Mouse (Mus musculus) intestine, postnatal 0 days (tissue): ENCODE data around the gene Slc45a1. TPM values are rescaled to one million over a fixed set of nuclear protein-coding genes. Genes with fewer than 3 reads are reported as not detected.

Experiments
- ATAC-seq: fragments of 200-750 bp; cut with Nextera tagmentation; 2 replicates; pipeline ENCODE4 v1.8.0; 2017; ENCODE audit warnings: mild to moderate bottlenecking, moderate TSS enrichment, moderate library complexity
- H3K27ac ChIP-seq: fragments of 300-500 bp; sonication (generic); 2 replicates; pipeline ENCODE4 v1.5.1; 2014; ENCODE audit warnings: mild to moderate bottlenecking, low read depth, low read length, moderate library complexity
- H3K27me3 ChIP-seq: fragments of 300-500 bp; sonication (generic); replicated peaks from 2 replicates; pipeline ENCODE4 v1.6.1; 2014; ENCODE audit warnings: low read length, mixed read lengths; ENCODE audit not compliant: control insufficient read depth, insufficient read depth
- H3K36me3 ChIP-seq: fragments of 300-500 bp; sonication (generic); 2 replicates; pipeline ENCODE4 v1.6.1; 2014; ENCODE audit warnings: mild to moderate bottlenecking, moderate library complexity; ENCODE audit not compliant: control insufficient read depth, insufficient read depth
- H3K4me1 ChIP-seq: fragments of 300-500 bp; sonication (generic); replicated peaks from 2 replicates; pipeline ENCODE4 v1.6.1; 2014; ENCODE audit warnings: antibody characterized with exemption, low read length, mixed read lengths; ENCODE audit not compliant: control insufficient read depth, insufficient read depth
- H3K4me2 ChIP-seq: fragments of 300-500 bp; sonication (generic); replicated peaks from 2 replicates; pipeline ENCODE4 v1.6.1; 2014; ENCODE audit warnings: low read depth, mild to moderate bottlenecking, moderate library complexity
- H3K4me3 ChIP-seq: fragments of 300-500 bp; sonication (generic); 2 replicates; pipeline ENCODE4 v1.5.1; 2014; ENCODE audit warnings: low read depth, low read length
- H3K9ac ChIP-seq: fragments of 300-500 bp; sonication (generic); 2 replicates; pipeline ENCODE4 v1.6.1; 2014; ENCODE audit warnings: mild to moderate bottlenecking, low read depth, low read length
- H3K9me3 ChIP-seq: fragments of 300-500 bp; sonication (generic); 2 replicates; pipeline ENCODE4 v1.6.1; 2016; ENCODE audit warnings: mixed run types; ENCODE audit not compliant: control insufficient read depth
- CTCF ChIP-seq: sonication (generic); IDR thresholded peaks from 2 replicates; pipeline ENCODE4 v1.5.1; 2016; ENCODE audit warnings: low read depth, mild to moderate bottlenecking, control low read depth, antibody characterized with exemption, moderate library complexity
- WGBS: fragments of 180-500 bp; shearing (Covaris S2); extraction: QIAGEN DNeasy Blood & Tissue Kit; methylation state at CpG from one replicate; pipeline ENCODE4 v1.1.7; 2014; 5-methylcytosine and 5-hydroxymethylcytosine counted together
- polyA plus RNA-seq: library from polyadenylated mRNA; unstranded; fragments of >200 nt; fragmentation: Nextera tagmentation; extraction: Ambion mirVana; gene quantifications from 2 replicates; pipeline ENCODE4 v1.2.1, GENCODE M21; 2015

Gene Slc45a1
- polyA plus RNA-seq, 1 experiment from 2014 or later, result 0.81 TPM

DNA sequence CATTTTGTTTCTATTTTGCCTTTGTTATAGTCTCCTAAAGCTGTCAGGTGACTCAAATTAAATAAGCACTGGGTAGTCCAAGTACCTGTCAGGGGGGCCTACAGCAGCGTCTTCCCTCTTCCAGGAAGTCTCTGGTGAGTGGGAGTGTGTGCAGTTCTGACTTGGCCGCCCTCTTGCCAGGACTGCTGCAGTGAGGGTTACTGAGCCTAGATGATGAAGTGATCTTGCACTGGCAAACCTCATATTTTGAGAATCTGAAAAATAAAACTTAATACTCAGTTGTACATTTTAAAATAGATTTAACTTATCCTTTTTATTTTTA is 63.7 kb downstream of the Slc45a1 start:
- Histone ChIP-seq H3K4me2 (no peak overlapping the region), H3K4me1 (peaks cover 28% of the 10 kb centered on the region), H3K36me3 (no peaks in the 10 kb centered on the region), H3K27me3 (no peaks in the 10 kb centered on the region), H3K27ac (no peak overlapping the region), H3K4me3 (no peak overlapping the region), H3K9ac (no peak overlapping the region), H3K9me3 (no peaks in the 10 kb centered on the region)
- WGBS, result 47% methylated on average over 2 of the region's 2 CpGs
- ATAC-seq, result no peak
- TF ChIP-seq CTCF, result no peak

DNA sequence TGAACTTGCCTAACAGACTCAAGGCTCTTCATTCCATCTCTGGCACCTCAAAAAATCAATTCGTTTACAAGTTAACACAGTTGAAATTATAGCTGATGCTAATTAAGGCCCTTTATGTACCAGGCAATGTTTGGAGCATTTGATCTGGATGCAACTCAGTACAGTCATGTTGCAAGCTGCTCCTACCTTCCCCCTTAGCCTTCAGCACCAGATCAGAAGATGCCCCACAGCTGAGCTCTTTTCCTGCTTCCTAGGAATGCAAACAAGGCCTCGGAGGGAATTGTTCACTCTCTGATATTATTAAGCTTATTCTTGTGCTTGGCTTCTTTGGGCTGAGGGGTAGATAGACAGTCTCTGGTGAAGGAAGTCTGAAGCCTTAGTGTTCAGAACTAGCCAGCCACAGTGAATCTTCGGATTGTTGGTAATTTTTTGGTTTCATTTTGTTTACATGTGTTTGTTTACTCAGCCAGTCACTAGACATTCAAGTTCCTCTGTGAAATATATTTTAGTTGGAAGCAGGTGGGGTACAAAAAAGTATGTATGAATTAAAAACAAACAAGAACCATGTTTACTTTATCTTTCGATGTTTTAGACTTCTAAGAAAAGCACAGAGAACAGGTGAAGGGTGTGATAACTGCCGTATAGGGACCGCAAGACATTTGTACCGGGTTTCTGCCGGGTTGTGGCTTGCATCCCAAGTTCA is 64.2 kb downstream of the Slc45a1 start:
- ATAC-seq, result no peak
- H3K36me3 ChIP-seq, result no peaks in the 10 kb centered on the region
- no peak overlapping the region for H3K27ac ChIP-seq
- peaks cover 31% of the 10 kb centered on the region for H3K4me1 ChIP-seq
- no peak overlapping the region for H3K9ac ChIP-seq
- no peaks in the 10 kb centered on the region for H3K27me3 ChIP-seq
- H3K4me3 ChIP-seq, result no peak overlapping the region
- WGBS, result 39% methylated on average over 8 of the region's 8 CpGs
- peak overlapping the region; percentile 25; the same call in 1 of the 2 replicates for H3K4me2 ChIP-seq
- no peak for TF ChIP-seq CTCF
- H3K9me3 ChIP-seq, result no peaks in the 10 kb centered on the region

DNA sequence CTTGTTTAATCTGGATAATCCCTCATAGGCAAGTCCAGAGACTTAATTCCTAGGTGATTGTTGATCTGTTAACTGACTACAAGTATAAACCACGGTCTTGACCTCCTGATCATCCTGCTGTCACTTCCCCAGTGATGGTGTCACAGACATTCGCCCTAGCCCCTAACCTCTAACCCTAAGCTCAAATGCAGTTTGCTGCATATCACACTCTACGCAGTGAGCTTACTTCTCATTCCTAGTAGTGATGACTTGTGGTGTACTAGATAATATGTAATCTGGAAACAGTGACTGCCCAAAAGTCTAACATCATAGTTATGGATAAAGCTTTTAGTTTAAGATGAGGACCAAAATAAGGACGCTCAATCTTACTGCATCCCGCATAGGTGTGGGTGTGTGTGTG is 65.7 kb downstream of the Slc45a1 start:
- ATAC-seq, result no peak
- Histone ChIP-seq H3K27ac (no peak overlapping the region), H3K9ac (no peak overlapping the region), H3K9me3 (no peaks in the 10 kb centered on the region), H3K36me3 (no peaks in the 10 kb centered on the region), H3K4me2 (no peak overlapping the region), H3K27me3 (no peaks in the 10 kb centered on the region), H3K4me1 (peaks cover 31% of the 10 kb centered on the region), H3K4me3 (no peak overlapping the region)
- WGBS, result 78% methylated on average over 5 of the region's 5 CpGs
- TF ChIP-seq CTCF, result no peak

DNA sequence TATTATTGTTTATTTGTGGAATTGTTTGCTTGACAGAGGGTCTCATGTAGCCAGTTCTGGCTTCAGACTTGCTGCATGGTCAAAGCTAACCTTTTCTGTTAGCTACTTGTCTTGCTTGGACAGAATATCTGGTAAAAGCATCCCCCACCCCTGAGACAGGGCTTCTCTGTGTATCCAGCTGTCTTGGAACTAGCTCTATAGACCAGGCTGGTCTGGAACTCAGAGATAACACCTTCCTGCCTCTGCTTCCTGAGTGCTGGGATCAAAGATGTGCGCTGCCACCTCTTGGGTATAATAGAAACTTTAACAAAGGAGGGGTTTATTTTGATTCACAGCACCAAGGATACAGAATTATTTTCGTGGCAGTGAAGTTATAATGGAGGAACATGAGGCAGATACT is 66.2 kb downstream of the Slc45a1 start:
- H3K27me3 ChIP-seq, result no peaks in the 10 kb centered on the region
- ATAC-seq, result no peak
- no peak overlapping the region for H3K4me3 ChIP-seq
- H3K9me3 ChIP-seq, result no peaks in the 10 kb centered on the region
- no peak overlapping the region for H3K27ac ChIP-seq
- 80% methylated on average over 2 of the region's 2 CpGs for WGBS
- no peak for TF ChIP-seq CTCF
- no peak overlapping the region for H3K4me2 ChIP-seq
- H3K4me1 ChIP-seq, result peaks cover 31% of the 10 kb centered on the region
- no peaks in the 10 kb centered on the region; the same call in 1 of the 2 replicates for H3K36me3 ChIP-seq
- H3K9ac ChIP-seq, result no peak overlapping the region

DNA sequence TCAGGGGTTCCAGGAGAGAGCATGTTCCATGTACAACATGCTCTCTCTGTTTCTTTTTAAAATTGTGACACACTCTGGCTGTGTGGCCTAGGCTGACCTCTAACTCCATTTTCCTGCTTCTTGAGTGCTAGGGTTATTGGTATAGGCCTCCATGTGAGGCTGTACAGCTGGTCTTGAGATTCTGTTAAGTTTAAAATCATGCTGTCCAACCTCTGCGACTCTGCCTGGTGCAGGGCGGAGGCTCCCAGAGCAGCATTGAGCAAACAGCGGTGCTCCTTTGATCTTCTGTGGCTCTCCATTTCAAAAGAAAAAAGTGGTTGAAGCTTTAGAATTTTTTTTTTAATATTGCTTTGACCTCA is 68.2 kb downstream of the Slc45a1 start:
- Histone ChIP-seq H3K9ac (peak overlapping the region; percentile 22; the same call in 1 of the 2 replicates), H3K9me3 (no peaks in the 10 kb centered on the region), H3K4me1 (peaks cover 22% of the 10 kb centered on the region), H3K27me3 (no peaks in the 10 kb centered on the region), H3K36me3 (no peaks in the 10 kb centered on the region; the same call in 1 of the 2 replicates), H3K4me2 (peak overlapping the region; percentile 50), H3K4me3 (no peak overlapping the region), H3K27ac (peak overlapping the region; percentile 83)
- WGBS, result 20% methylated on average over 3 of the region's 3 CpGs
- TF ChIP-seq CTCF, result no peak
- ATAC-seq, result peak; percentile 75

DNA sequence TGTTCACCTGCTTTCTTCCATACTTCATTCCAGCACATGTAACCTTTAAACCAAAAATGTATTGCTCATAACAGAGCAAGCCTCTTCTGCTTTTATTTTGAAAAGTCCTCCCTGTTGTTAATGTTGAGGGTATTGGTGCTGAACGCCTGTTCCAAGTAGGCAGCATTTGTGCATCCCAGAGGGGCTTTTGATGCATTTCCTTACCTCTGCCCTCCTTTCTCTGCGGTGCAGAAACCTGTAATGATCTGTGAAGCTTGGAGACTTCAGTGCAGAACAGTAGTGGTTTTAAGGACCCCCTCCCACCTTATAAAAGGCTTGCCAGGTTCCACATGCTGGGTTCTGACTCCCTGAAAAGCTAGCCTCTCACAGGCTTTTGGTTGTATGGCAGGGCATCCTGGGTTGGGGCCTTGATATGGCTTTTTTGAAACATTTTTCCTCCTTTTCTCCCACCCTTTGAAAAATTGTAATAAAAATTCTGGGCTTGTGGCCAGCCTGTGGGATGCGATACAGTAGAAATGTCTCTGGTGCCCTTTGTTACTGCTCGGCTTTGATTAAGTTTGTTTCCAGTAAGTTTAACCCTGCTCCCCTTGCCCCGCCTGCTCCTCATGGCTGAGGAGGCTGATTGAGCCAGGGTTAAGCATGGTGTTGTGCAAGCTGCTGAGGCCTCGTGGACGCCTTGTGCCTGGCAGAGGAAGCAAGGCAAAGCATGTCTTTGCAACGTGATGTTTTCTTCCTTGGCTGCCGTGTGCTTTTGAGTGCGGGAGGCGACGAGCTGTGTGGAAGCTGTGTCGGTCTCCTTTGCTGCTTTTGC is 68.8 kb downstream of the Slc45a1 start:
- TF ChIP-seq CTCF, result no peak
- H3K27ac ChIP-seq, result peak overlapping the region; percentile 83
- no peaks in the 10 kb centered on the region for H3K27me3 ChIP-seq
- 7% methylated on average over 13 of the region's 13 CpGs for WGBS
- H3K36me3 ChIP-seq, result no peaks in the 10 kb centered on the region; the same call in 1 of the 2 replicates
- H3K9me3 ChIP-seq, result no peaks in the 10 kb centered on the region
- peaks cover 22% of the 10 kb centered on the region for H3K4me1 ChIP-seq
- peak overlapping the region; percentile 22; the same call in 1 of the 2 replicates for H3K9ac ChIP-seq
- peak; percentile 91 for ATAC-seq
- H3K4me2 ChIP-seq, result peak overlapping the region; percentile 50
- H3K4me3 ChIP-seq, result no peak overlapping the region
